Mouse (Mus musculus) limb, embryonic 11.5 days (tissue): Measurements from ENCODE around the gene Supt3. TPM values are rescaled to one million over a fixed set of nuclear protein-coding genes. Genes with fewer than 3 reads are reported as not detected.

Experiments
- ATAC-seq: fragments of 200-750 bp; cut with Nextera tagmentation; 2 replicates; pipeline ENCODE4 v1.8.0; 2017; ENCODE audit warnings: low read depth; ENCODE audit not compliant: insufficient number of reproducible peaks, low FRiP score, low TSS enrichment
- DNase-seq: peaks from one replicate; pipeline ENCODE4 v3.0.0-alpha.2; 2015; ENCODE audit warnings: low spot score
- H3K27ac ChIP-seq: fragments of 300-500 bp; sonication (generic); replicated peaks from 2 replicates; pipeline ENCODE4 v1.5.1; 2014; ENCODE audit warnings: low read depth, mild to moderate bottlenecking, low read length
- H3K27me3 ChIP-seq: fragments of 300-500 bp; sonication (generic); 2 replicates; pipeline ENCODE4 v1.6.1; 2014; ENCODE audit warnings: mild to moderate bottlenecking, low read length, mixed read lengths; ENCODE audit not compliant: control insufficient read depth, insufficient read depth
- H3K36me3 ChIP-seq: fragments of 300-500 bp; sonication (generic); 2 replicates; pipeline ENCODE4 v1.6.1; 2014; ENCODE audit warnings: mild to moderate bottlenecking, low read length, moderate library complexity, mixed read lengths; ENCODE audit not compliant: control insufficient read depth, insufficient read depth
- H3K4me1 ChIP-seq: fragments of 300-500 bp; sonication (generic); 2 replicates; pipeline ENCODE4 v1.6.1; 2014; ENCODE audit warnings: low read length, mixed read lengths; ENCODE audit not compliant: control insufficient read depth, insufficient read depth
- H3K4me2 ChIP-seq: fragments of 300-500 bp; sonication (generic); 2 replicates; pipeline ENCODE4 v1.6.1; 2014; ENCODE audit warnings: low read depth, mild to moderate bottlenecking, moderate library complexity; ENCODE audit not compliant: severe bottlenecking
- H3K4me3 ChIP-seq: fragments of 300-500 bp; sonication (generic); 2 replicates; pipeline ENCODE4 v1.5.1; 2014; ENCODE audit warnings: low read depth, low read length
- H3K9ac ChIP-seq: fragments of 300-500 bp; sonication (generic); 2 replicates; pipeline ENCODE4 v1.6.1; 2014; ENCODE audit warnings: mild to moderate bottlenecking, low read length
- H3K9me3 ChIP-seq: fragments of 300-500 bp; sonication (generic); 2 replicates; pipeline ENCODE4 v1.6.1; 2016; ENCODE audit warnings: low read length; ENCODE audit not compliant: control insufficient read depth
- WGBS: fragments of 180-500 bp; shearing (Covaris S2); extraction: QIAGEN DNeasy Blood & Tissue Kit; methylation state at CpG from one replicate; pipeline ENCODE4 v1.1.7; 2014; 5-methylcytosine and 5-hydroxymethylcytosine counted together
- polyA plus RNA-seq: library from polyadenylated mRNA; unstranded; fragments of >200 nt; fragmentation: Nextera tagmentation; extraction: Ambion mirVana; gene quantifications from 2 replicates; pipeline ENCODE4 v1.2.1, GENCODE M21; 2014

Supt3 gene
- polyA plus RNA-seq, 1 experiment from 2014 or later, result 27.0 TPM

GRCm38 (mm10) chr17:45032209-45032608 lies 255.3 kb downstream of the Supt3 start:
- no peak overlapping the region for H3K4me2 ChIP-seq
- 0 out of 2 replicates have a peak, but pooled peaks cover 2% of the 10 kb centered on the region for H3K36me3 ChIP-seq
- WGBS, result 71% methylated on average over 6 of the region's 6 CpGs
- no peak overlapping the region for H3K9ac ChIP-seq
- ATAC-seq (no peak), DNase-seq (no peak)
- H3K9me3 ChIP-seq, result no peaks in the 10 kb centered on the region
- H3K27me3 ChIP-seq, result no peaks in the 10 kb centered on the region
- no peaks in the 10 kb centered on the region for H3K4me1 ChIP-seq
- H3K27ac ChIP-seq, result no peak overlapping the region
- no peak overlapping the region for H3K4me3 ChIP-seq

DNA sequence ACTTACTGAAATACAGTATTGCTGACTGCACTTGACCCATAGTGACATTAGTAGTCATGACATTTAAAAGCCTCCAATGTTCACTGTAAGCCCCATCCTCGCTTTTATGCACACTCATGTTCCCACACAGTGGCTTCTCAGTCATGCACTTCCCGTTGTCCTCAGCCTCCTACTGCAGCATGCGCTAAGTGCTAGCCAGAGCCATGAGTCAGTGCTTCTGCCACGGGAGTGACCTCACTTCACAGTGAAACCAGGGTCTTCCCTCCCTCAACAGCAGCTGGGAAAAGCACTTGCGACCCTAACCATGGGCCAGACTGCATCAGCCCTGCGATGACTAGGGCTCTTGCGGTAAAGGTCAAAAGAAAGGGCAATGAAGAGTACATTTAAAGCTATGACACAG lies 256.7 kb downstream of the Supt3 start:
- Histone ChIP-seq H3K4me2 (no peak overlapping the region), H3K9me3 (no peaks in the 10 kb centered on the region), H3K27ac (no peak overlapping the region), H3K27me3 (no peaks in the 10 kb centered on the region), H3K9ac (no peak overlapping the region), H3K36me3 (0 out of 2 replicates have a peak, but pooled peaks cover 2% of the 10 kb centered on the region), H3K4me1 (no peaks in the 10 kb centered on the region), H3K4me3 (no peak overlapping the region)
- DNase-seq, result no peak
- ATAC-seq, result no peak
- 75% methylated on average over 7 of the region's 7 CpGs for WGBS

- Histone ChIP-seq H3K4me3 (no peak overlapping the region), H3K4me2 (no peak overlapping the region), H3K36me3 (0 out of 2 replicates have a peak, but pooled peaks cover 2% of the 10 kb centered on the region), H3K4me1 (no peaks in the 10 kb centered on the region), H3K27ac (no peak overlapping the region), H3K9me3 (no peaks in the 10 kb centered on the region), H3K27me3 (no peaks in the 10 kb centered on the region), H3K9ac (no peak overlapping the region)
- no peak for ATAC-seq
- WGBS, result 89% methylated on average over 2 of the region's 2 CpGs
- DNase-seq, result no peak
These were observed 264.1 kb downstream of the Supt3 start for GRCm38 (mm10) chr17:45041084-45041483.

- H3K4me1 ChIP-seq, result no peaks in the 10 kb centered on the region
- H3K4me2 ChIP-seq, result no peak overlapping the region
- no peak overlapping the region for H3K27ac ChIP-seq
- H3K4me3 ChIP-seq, result no peak overlapping the region
- ATAC-seq (no peak), DNase-seq (peak; percentile 25)
- H3K27me3 ChIP-seq, result no peaks in the 10 kb centered on the region
- no peaks in the 10 kb centered on the region for H3K36me3 ChIP-seq
- H3K9ac ChIP-seq, result no peak overlapping the region
- no peaks in the 10 kb centered on the region for H3K9me3 ChIP-seq
These were observed 268.9 kb downstream of the Supt3 start for GRCm38 (mm10) chr17:45045804-45046203.

- no peaks in the 10 kb centered on the region for H3K4me1 ChIP-seq
- no peak overlapping the region for H3K9ac ChIP-seq
- no peaks in the 10 kb centered on the region for H3K9me3 ChIP-seq
- H3K4me2 ChIP-seq, result no peak overlapping the region
- ATAC-seq (no peak), DNase-seq (no peak)
- H3K27ac ChIP-seq, result no peak overlapping the region
- H3K4me3 ChIP-seq, result no peak overlapping the region
- H3K36me3 ChIP-seq, result no peaks in the 10 kb centered on the region
- no peaks in the 10 kb centered on the region for H3K27me3 ChIP-seq
- 96% methylated on average over 3 of the region's 3 CpGs for WGBS
These were observed 269.6 kb downstream of the Supt3 start for GRCm38 (mm10) chr17:45046583-45046982.

GRCm38 (mm10) chr17:45047236-45047635 lies 270.3 kb downstream of the Supt3 start:
- no peak overlapping the region for H3K4me2 ChIP-seq
- no peak overlapping the region for H3K9ac ChIP-seq
- no peak for ATAC-seq
- 92% methylated on average over 6 of the region's 6 CpGs for WGBS
- no peak overlapping the region for H3K27ac ChIP-seq
- H3K9me3 ChIP-seq, result no peaks in the 10 kb centered on the region
- no peaks in the 10 kb centered on the region for H3K36me3 ChIP-seq
- no peak for DNase-seq
- H3K4me3 ChIP-seq, result no peak overlapping the region
- no peaks in the 10 kb centered on the region for H3K27me3 ChIP-seq
- no peaks in the 10 kb centered on the region for H3K4me1 ChIP-seq

GRCm38 (mm10) chr17:45051971-45052370 lies 275.0 kb downstream of the Supt3 start:
- no peaks in the 10 kb centered on the region for H3K9me3 ChIP-seq
- 81% methylated on average over 3 of the region's 3 CpGs for WGBS
- H3K27me3 ChIP-seq, result no peaks in the 10 kb centered on the region
- H3K9ac ChIP-seq, result no peak overlapping the region
- peaks cover 8% of the 10 kb centered on the region for H3K4me1 ChIP-seq
- no peak overlapping the region for H3K4me3 ChIP-seq
- ATAC-seq (no peak), DNase-seq (no peak)
- no peak overlapping the region for H3K27ac ChIP-seq
- H3K4me2 ChIP-seq, result no peak overlapping the region
- no peaks in the 10 kb centered on the region for H3K36me3 ChIP-seq

DNA sequence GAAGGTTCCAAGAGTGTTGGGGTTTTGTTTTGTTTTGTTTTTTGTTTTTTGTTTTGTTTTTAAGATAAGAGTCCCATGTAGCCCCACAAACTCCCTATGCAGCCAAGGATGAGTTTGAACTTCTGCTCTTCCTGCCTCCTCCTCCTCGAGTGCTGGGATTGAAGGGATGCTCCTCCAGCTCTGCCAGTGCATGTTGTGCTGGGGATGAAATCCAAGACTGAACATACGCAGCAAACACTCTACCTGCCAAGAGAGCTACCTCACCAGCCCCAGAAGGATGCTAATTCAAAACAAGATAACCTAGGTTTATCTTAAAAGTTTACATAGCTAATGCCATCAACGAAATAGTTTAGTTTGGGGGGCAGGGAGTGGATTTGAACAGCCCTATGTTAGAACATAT lies 276.4 kb downstream of the Supt3 start:
- DNase-seq (no peak), ATAC-seq (no peak)
- Histone ChIP-seq H3K4me1 (peaks cover 8% of the 10 kb centered on the region), H3K9ac (no peak overlapping the region), H3K27ac (no peak overlapping the region; the same call in 1 of the 2 replicates), H3K9me3 (no peaks in the 10 kb centered on the region), H3K27me3 (no peaks in the 10 kb centered on the region), H3K36me3 (no peaks in the 10 kb centered on the region), H3K4me3 (no peak overlapping the region), H3K4me2 (no peak overlapping the region)
- 83% methylated on average over 3 of the region's 3 CpGs for WGBS

GRCm38 (mm10) chr17:45054526-45054925 lies 277.6 kb downstream of the Supt3 start:
- no peak for ATAC-seq
- Histone ChIP-seq H3K36me3 (no peaks in the 10 kb centered on the region), H3K9me3 (no peaks in the 10 kb centered on the region), H3K4me2 (no peak overlapping the region), H3K27me3 (no peaks in the 10 kb centered on the region), H3K4me3 (no peak overlapping the region), H3K4me1 (peaks cover 11% of the 10 kb centered on the region), H3K9ac (no peak overlapping the region), H3K27ac (peak overlapping the region; percentile 56; the same call in 1 of the 2 replicates)
- DNase-seq, result no peak
- WGBS, result 53% methylated on average over 4 of the region's 4 CpGs
